ENCODE assay signal across 10 mouse cellular contexts in genomic region chr14:45399836-45400235, GRCm38 (mm10). TPM values are rescaled to one million over a fixed set of nuclear protein-coding genes. Genes with fewer than 3 reads are reported as not detected.
DNase-seq lines count a peak whose midpoint lies in the region; ATAC-seq and TF ChIP-seq lines count a peak whose summit lies in the region.
"Had no signal": no experiment of that assay in that cellular context is flagged by ENCODE, and none has a peak within 500 bp of the region (broad histone marks: within the 10 kb centered on the region; RNA-seq: fewer than 3 reads in every experiment).

No protein-coding gene starts in this region.

- no peaks in the 10 kb centered on the region for H3K4me1 ChIP-seq in heart, postnatal 0 days (ENCODE audit: control insufficient read depth, insufficient read depth)

- H3K36me3 ChIP-seq in heart, postnatal 0 days (replicated peaks; ENCODE audit: control insufficient read depth, insufficient read depth, low read length), result no peaks in the 10 kb centered on the region

- H3K27me3 ChIP-seq in heart, postnatal 0 days (ENCODE audit: control insufficient read depth, insufficient read depth, low read length), result no peaks in the 10 kb centered on the region

- H3K27ac ChIP-seq in heart, postnatal 0 days (ENCODE audit: low read depth), result no peak overlapping the region

- H3K4me2 ChIP-seq in heart, postnatal 0 days (ENCODE audit: low read depth, low read length), result no peak overlapping the region

- no peak overlapping the region for H3K9ac ChIP-seq in heart, postnatal 0 days (replicated peaks; ENCODE audit: low read depth, low read length)

- H3K4me3 ChIP-seq in heart, postnatal 0 days (ENCODE audit: low read depth, low read length), result no peak overlapping the region

- no peak for ATAC-seq in heart, postnatal 0 days (ENCODE audit: insufficient read depth, low read depth)
- ATAC-seq: forebrain, embryonic 16.5 days had no signal

- WGBS in heart, postnatal 0 days, result 70% methylated on average over 3 of the region's 3 CpGs

- TF ChIP-seq CTCF in heart, postnatal 0 days (IDR thresholded peaks at IDR 0.05; ENCODE audit: low read depth), result peak; percentile 38; the same call in 1 of the 2 replicates

- DNase-seq in heart, postnatal 0 days (ENCODE audit: low spot score), result no peak
- no peak for DNase-seq in heart, adult 18-20 months
- DNase-seq in thymus, postnatal 0 days (ENCODE audit: low spot score), result peak; percentile 41
- DNase-seq in thymus, adult 18-20 months, result no peak
- DNase-seq in induced T-regulatory cell, adult 2 months (ENCODE audit: low read depth), result peak; percentile 45
- DNase-seq in gastrocnemius, postnatal 25 days, result no peak
- no peak for DNase-seq in urinary bladder, postnatal 4 days (ENCODE audit: low spot score in 2 of 2)
- DNase-seq in neural tube, embryonic 10.5 days (ENCODE audit: extremely low spot score, low spot score), result no peak
- DNase-seq: heart, postnatal 10 days had no signal

- TF ChIP-seq EP300 in heart, postnatal 0 days (IDR thresholded peaks at IDR 0.05; ENCODE audit: low read depth), result no peak

- H3K9me3 ChIP-seq in heart, postnatal 0 days (replicated peaks; ENCODE audit: control insufficient read depth, low read length), result no peaks in the 10 kb centered on the region

RNA-seq across cellular contexts. Expression of gene Gnpnat1, which starts 4.9 kb away (rescaled TPM):
- 5.3 and 11.0 TPM in 2 replicates for total RNA-seq in heart, postnatal 0 days (2014; rRNA removed; ENCODE audit: low replicate concordance)
- 18.6 and 22.1 TPM in 2 replicates for polyA plus RNA-seq in heart, postnatal 0 days (2015; fragmentation: Nextera tagmentation; extraction: Ambion mirVana)
- 10 to 100 TPM; 13.4 to 15.2 TPM for total RNA-seq in heart, adult 18-20 months (2021)
- 30.3 and 40.1 TPM in 2 replicates for polyA plus RNA-seq in thymus, postnatal 0 days (2015; fragmentation: Nextera tagmentation; extraction: Ambion mirVana)
- 1 to 10 TPM; 9.2 to 9.7 TPM for total RNA-seq in gastrocnemius, postnatal 25 days (2021)

RNA-seq across cellular contexts. Expression of gene Styx, which starts 48.9 kb away (rescaled TPM):
- 11.9 and 22.2 TPM in 2 replicates for total RNA-seq in heart, postnatal 0 days (2014; rRNA removed; ENCODE audit: low replicate concordance)
- polyA plus RNA-seq in heart, postnatal 0 days (2015; fragmentation: Nextera tagmentation; extraction: Ambion mirVana), result 69.0 and 69.9 TPM in 2 replicates
- 10 to 100 TPM; 28.0 to 30.0 TPM for total RNA-seq in heart, adult 18-20 months (2021)
- polyA plus RNA-seq in thymus, postnatal 0 days (2015; fragmentation: Nextera tagmentation; extraction: Ambion mirVana), result 65.5 and 82.0 TPM in 2 replicates
- 10 to 100 TPM; 47.3 to 62.4 TPM for total RNA-seq in gastrocnemius, postnatal 25 days (2021)

Comparison
In these comparisons a context has a peak if more than half of its experiments do, and no peak if none do; other contexts are left out.
1. DNase-seq: peak in thymus, postnatal 0 days (single experiment) and induced T-regulatory cell, adult 2 months (single experiment); none in heart, postnatal 0 days (single experiment), heart, adult 18-20 months (0 of 2), thymus, adult 18-20 months (0 of 2), gastrocnemius, postnatal 25 days (single experiment), urinary bladder, postnatal 4 days (0 of 2) and neural tube, embryonic 10.5 days (single experiment).